Mouse (Mus musculus): Measurements from ENCODE around the gene Enpp7.

Gene Enpp7

GRCm38 (mm10) chr11:118998540-118999265 is 10.7 kb downstream of the Enpp7 start:
- peak; percentile 93 to 94 for DNase-seq

- peak; percentile 80 to 81 for DNase-seq
Measured at GRCm38 (mm10) chr11:118999361-118999804, 11.4 kb downstream of the Enpp7 start.

- DNase-seq = peak in 1 of 2 experiments; percentile 48
Measured at GRCm38 (mm10) chr11:119000877-119001276, 12.9 kb downstream of the Enpp7 start.

GRCm38 (mm10) chr11:119001493-119002128 is 13.6 kb downstream of the Enpp7 start:
- no peak for DNase-seq

- DNase-seq = no peak
Measured at GRCm38 (mm10) chr11:119005547-119006275, 17.7 kb downstream of the Enpp7 start.

DNA sequence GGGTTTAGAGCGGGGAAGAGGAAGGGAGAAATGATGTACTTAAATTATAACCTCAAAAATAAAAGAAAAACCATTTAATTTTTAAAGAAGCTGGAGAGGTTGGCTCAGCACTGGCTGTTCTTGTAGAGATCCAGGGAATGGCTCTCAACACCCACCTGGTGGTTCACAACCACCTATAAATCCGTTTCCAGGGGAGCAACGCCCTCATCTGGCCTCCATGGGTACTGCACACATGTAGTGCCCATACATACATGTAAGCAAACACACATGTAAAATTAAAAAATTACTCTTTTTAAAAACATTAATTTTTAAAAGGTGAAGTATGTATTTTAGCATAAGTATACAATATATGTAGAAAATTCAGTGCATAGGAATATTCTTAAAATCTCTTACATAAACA is 18.5 kb downstream of the Enpp7 start:
- DNase-seq = no peak

- DNase-seq = no peak
Measured at GRCm38 (mm10) chr11:119007461-119008456, 19.8 kb downstream of the Enpp7 start.

- DNase-seq = peak; percentile 53 to 59
Measured at GRCm38 (mm10) chr11:119014455-119014854, 26.5 kb downstream of the Enpp7 start.

DNA sequence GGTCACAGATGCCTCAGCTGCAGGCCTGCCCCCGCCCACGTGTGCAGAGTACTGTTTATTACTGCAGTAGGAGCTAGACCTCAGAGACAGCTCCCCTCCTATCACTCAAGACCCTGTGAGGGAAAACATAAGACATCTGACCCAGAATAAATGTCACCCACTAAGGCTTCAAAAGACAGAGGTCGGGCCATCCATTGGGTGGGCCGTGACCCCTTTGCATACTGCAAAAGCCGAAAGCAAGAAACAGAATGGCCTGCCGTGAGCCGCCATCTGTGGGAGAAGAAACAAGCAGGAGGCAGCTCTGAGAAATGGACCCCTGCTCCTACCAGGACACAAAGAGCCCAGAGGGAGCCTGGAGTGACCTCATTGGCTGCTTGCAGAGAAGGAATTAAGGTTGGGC is 29.5 kb downstream of the Enpp7 start:
- DNase-seq = no peak

DNA sequence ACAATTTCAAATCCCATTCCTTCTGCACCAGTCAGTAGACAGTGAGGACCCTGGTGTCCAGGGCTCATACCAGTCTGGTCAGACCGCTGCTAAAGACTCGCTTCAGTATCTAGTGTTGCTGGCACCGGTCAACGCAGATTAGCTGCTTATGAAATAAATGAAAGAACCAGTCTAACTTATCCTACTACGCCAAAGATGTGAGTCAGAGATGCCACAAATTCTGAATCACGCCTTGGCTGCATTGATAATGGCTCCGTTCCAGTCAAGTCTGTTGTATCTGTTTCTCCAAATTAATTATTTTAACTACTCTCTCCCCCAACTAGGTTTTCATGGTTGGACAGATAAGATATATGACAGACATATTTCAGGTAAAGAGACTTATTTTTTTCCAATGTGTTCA is 33.2 kb downstream of the Enpp7 start:
- DNase-seq = no peak

DNA sequence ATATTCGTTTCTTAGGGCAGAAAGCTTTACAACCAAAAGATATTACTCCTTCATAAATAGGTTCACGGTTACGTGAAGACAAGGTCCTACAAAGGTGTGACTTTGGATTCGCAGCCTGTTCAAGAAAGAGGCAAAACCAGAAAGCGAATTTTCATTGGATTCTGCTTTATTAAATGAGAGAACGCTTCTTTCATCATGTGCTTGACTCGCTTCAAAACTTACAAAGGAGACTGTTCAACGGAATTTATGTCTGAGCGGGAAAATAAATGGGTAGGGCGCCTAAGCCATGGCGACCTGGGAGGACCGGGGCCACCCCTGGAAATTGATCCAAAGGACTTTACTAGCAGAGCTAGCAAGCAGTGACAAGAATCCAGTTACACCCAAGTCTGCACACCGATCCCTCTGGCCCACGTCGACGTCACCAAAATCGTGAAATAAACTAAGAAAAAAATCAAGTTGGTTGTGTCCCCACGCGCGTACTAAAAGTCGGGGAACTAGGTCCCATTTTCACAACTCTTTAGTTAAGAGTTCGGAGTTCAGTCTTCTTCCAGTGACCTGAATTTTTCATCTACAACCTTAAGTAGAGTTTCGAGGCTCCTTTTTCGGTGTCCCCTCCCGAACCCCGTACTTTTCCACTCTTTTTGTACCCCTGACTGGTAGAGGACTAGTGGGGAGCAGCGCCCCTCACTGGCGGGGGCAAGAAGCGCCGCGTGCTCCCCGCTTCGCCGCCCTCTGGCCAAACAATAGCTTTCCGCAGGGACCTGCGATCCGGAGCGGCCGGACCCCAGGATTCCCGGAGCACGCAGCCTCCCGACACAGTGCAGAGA is 34.3 kb downstream of the Enpp7 start:
- DNase-seq = no peak

DNA sequence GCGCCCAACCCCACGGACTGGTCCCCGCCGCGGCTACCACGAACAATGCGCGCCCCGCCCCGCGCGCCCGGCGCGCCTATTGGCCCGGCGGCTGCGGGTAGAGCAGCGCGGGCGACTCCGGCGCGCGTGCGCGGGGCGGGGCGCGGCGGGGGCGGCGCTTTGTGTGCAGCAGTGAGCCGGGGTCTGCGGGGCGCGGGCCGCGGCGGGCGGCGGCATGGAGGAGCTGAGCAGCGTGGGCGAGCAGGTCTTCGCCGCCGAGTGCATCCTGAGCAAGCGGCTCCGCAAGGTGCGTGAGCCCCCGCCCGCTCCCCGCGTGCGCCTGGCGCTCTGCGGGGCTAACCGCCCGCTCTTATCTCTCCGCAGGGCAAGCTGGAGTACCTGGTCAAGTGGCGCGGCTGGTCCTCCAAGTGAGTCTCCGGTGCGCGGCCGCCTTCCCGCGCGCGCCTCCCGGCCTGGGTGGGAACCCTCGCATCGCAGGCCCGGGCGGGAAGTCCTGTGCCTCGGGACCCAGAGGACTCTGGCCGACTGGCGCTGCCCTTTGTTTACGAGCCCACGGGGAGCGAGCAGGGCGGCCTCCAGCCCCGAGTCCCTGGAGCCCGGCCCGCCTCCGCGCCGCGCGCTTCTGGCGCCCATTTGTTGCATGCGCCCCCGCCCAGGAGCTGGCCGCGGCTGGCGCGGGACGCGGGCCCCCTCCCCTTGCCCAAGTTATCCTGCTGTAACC is 35.1 kb downstream of the Enpp7 start, which contains the start of gene Cbx2:
TSS of gene Cbx2 (plus strand) at position 68 of the 721 bp plus-strand sequence.
- peak; percentile 87 to 93 for DNase-seq

- peak; percentile 35 to 51 for DNase-seq
Measured at GRCm38 (mm10) chr11:119023616-119023980, 35.6 kb downstream of the Enpp7 start.

GRCm38 (mm10) chr11:119024260-119024659 is 36.3 kb downstream of the Enpp7 start:
- DNase-seq = no peak

- peak; percentile 44 to 56 for DNase-seq
Measured at GRCm38 (mm10) chr11:119026203-119026602, 38.2 kb downstream of the Enpp7 start.

DNA sequence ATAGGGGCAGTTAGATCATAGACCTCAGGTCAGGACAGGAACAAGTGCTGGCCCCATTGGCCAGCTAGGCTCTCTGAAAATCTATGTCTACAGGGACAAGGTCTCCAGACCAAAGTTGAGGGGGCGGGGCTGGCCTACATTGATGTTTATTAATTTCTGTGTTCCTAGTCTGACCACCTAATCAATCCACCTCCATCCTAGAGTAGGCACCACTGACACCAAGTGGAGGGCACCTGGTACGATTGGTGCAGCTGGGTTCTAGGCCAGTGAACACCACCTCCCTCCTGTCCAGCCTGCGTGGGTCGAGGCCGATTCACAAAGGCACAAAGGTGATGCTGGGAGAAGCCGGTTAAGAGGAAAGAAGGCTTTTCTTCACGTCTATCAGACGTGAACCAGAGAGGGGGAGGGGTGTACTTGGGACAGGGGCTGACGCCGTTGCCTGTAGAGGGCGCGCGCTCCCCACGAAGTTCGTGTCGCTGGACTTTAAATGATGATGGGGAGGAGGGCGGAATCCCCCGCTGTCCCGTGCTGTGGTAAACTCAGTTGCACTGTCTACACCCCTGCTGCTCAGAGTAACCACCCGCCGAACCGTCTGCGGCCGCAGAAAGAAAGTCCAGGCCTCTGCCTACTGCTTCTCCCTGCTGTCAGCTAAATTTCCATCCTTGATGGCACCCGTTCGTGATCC is 46.0 kb downstream of the Enpp7 start:
- peak; percentile 91 to 94 for DNase-seq

DNA sequence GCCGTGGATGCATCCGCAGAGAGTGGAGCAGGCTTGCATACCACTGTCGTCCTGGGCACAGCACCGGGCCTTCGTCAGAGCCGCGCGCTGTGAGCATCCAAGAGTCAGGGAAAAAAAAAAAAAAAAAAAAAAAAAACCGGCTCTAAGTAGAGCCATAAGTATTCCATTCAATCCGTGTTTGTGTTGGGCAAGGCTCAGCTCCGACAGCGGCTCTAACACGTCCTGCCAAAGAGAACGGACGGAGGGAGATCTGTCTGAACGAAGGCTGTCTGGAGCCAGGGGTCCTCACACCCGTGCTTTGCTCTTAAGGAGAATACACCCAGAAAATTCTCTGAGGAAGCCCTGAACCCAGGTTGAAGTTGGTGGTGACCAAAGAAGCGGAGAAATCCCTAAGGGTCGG is 46.6 kb downstream of the Enpp7 start:
- no peak for DNase-seq

GRCm38 (mm10) chr11:119035094-119035685 is 47.2 kb downstream of the Enpp7 start:
- no peak for DNase-seq

DNA sequence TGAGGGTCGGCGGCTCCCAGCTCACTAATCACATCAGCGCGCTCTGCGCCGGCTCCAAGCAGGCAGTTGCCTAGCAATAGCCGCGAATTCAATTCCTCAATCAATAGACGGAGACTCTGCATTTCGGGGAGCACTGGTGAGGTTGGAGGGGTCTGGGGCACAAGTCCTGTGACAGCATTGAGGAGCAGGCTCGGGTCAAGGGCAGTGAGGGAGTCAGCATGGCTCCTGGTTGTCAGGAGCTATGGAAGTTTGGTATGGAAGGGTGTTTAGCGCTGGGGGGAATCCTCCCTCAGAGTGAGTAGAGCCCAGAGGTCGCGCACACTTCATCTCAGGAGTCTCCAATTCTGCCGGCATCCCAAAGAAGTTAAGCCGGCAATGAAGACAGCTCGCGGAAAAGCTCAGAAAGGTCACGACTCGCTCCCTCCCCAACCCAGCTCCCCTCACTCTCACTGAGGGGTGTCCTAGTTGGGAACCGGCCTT is 47.7 kb downstream of the Enpp7 start:
- no peak for DNase-seq

- DNase-seq = no peak
Measured at GRCm38 (mm10) chr11:119036447-119036846, 48.5 kb downstream of the Enpp7 start.

Data from cerebellum, postnatal 14 days (tissue).